Mouse (Mus musculus): ENCODE measurements around the gene Supt6. TPM values are rescaled to one million over a fixed set of nuclear protein-coding genes. Genes with fewer than 3 reads are reported as not detected.
"Not testable (repeated sequence)": the region's sequence is repeated elsewhere in the genome, so short reads cannot be mapped to it uniquely, and the experiment has no call there.

Supt6 gene
- polyA plus RNA-seq (2014; fragmentation: Nextera tagmentation; extraction: Ambion mirVana) = 26.6 and 28.7 TPM in 2 replicates

- Histone ChIP-seq H3K9me3 (ENCODE audit: control insufficient read depth, low read length) (no peaks in the 10 kb centered on the region), H3K36me3 (ENCODE audit: control insufficient read depth, insufficient read depth, low read length) (peaks cover 11% of the 10 kb centered on the region), H3K9ac (ENCODE audit: low read depth, low read length) (peak within 1 kb of the TSS; percentile 96), H3K27ac (replicated peaks; ENCODE audit: low read depth, low read length) (peak within 1 kb of the TSS; percentile 96), H3K27me3 (replicated peaks; ENCODE audit: control insufficient read depth, insufficient read depth, low read length) (no peaks in the 10 kb centered on the region), H3K4me1 (ENCODE audit: control insufficient read depth, insufficient read depth, low read length) (peaks cover 21% of the 10 kb centered on the region), H3K4me3 (ENCODE audit: low read depth, low read length) (peak within 1 kb of the TSS; percentile 85), H3K4me2 (ENCODE audit: low read depth, low read length) (peak within 1 kb of the TSS; percentile 82)
- WGBS = under 1% methylated on average over 42 of the region's 50 CpGs
- DNase-seq (ENCODE audit: low spot score) (peak; percentile 94), ATAC-seq (ENCODE audit: low read depth) (peak; percentile 93)
These were observed at the start of gene Supt6, which contains the start of gene Sdf2 for GRCm38 (mm10) chr11:78245627-78246317. Gene Supt6 (minus strand): TSS chr11:78245987. Gene Sdf2 (plus strand): TSS chr11:78245746.

GRCm38 (mm10) chr11:78294585-78294984 lies 48.8 kb upstream of the Supt6 start:
- 95% methylated on average over 6 of the region's 6 CpGs for WGBS
- H3K27me3 ChIP-seq (replicated peaks; ENCODE audit: control insufficient read depth, insufficient read depth, low read length) = no peaks in the 10 kb centered on the region
- H3K36me3 ChIP-seq (ENCODE audit: control insufficient read depth, insufficient read depth, low read length) = peaks cover 26% of the 10 kb centered on the region; the same call in 1 of the 2 replicates
- H3K9ac ChIP-seq (ENCODE audit: low read depth, low read length) = no peak overlapping the region
- no peaks in the 10 kb centered on the region for H3K9me3 ChIP-seq (ENCODE audit: control insufficient read depth, low read length)
- H3K4me3 ChIP-seq (ENCODE audit: low read depth, low read length) = no peak overlapping the region
- H3K27ac ChIP-seq (replicated peaks; ENCODE audit: low read depth, low read length) = no peak overlapping the region
- no peaks in the 10 kb centered on the region for H3K4me1 ChIP-seq (ENCODE audit: control insufficient read depth, insufficient read depth, low read length)
- no peak overlapping the region for H3K4me2 ChIP-seq (ENCODE audit: low read depth, low read length)
- no peak for ATAC-seq (ENCODE audit: low read depth)
- DNase-seq (ENCODE audit: low spot score) = no peak

DNA sequence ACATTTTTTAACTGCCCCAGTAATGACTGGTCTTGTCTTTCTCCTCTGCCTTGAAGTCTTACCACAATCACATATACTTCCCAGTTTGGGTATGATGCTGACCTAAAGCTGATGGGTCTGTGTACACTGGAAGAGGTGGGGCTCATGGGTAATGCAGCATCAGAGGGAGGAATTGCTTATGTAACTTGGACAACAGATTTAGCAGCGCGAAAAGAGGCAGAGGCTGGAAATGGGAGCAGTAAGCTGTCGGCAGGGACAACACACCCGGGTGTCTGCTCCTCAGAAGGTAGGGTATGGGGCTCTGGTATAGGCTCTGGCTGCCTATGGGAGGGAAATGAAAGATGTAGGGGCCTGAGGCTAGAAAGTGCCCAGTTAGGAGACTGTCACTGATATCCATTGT lies 44.9 kb upstream of the Supt6 start, which contains the start of gene BC030499:
Gene BC030499 (plus strand): TSS at position 188 of the 400 bp plus-strand sequence.
- no peak within 1 kb of the TSS for H3K4me3 ChIP-seq (ENCODE audit: low read depth, low read length)
- H3K27me3 ChIP-seq (replicated peaks; ENCODE audit: control insufficient read depth, insufficient read depth, low read length) = no peaks in the 10 kb centered on the region

DNA sequence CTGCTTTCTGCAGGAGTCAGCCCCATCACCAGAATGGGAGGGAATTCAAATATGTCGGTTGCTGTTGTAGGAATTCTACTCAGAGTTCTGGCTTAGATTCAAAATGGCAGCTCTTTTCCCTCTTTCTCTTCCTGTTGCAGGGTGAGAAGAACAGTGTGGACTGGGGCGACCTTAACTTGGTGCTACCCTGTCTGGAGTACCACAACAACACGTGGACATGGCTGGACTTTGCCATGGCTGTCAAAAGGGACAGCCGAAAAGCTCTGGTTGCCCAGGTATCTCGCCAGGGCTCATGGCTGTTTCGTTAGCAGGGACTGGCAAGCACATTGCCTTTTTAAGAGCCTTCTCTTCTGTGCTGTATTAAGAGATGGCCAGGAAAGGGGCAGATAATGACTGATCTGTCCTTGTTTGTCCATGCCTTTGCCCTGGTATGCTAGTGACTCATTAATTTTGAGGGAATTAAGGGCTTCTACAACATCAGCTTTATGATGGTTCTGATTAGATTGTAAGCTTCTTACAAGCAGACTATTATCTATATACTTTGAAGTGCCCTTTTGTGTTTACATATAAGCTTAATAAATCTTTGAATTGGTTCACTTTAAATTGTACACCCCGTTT lies 43.5 kb upstream of the Supt6 start:
- 97% methylated on average over 7 of the region's 7 CpGs for WGBS
- no peak for DNase-seq (ENCODE audit: low spot score)
- H3K27ac ChIP-seq (replicated peaks; ENCODE audit: low read depth, low read length) = no peak overlapping the region

More for the DNA sequence above, 44.9 kb upstream of the Supt6 start, which contains the start of gene BC030499:
- no peak within 1 kb of the TSS for H3K27ac ChIP-seq (replicated peaks; ENCODE audit: low read depth, low read length)
- WGBS = 91% methylated on average over 4 of the region's 4 CpGs
- H3K4me2 ChIP-seq (ENCODE audit: low read depth, low read length) = no peak within 1 kb of the TSS
- DNase-seq (ENCODE audit: low spot score) (no peak), ATAC-seq (ENCODE audit: low read depth) (no peak)
- H3K9ac ChIP-seq (ENCODE audit: low read depth, low read length) = no peak within 1 kb of the TSS
- no peaks in the 10 kb centered on the region for H3K9me3 ChIP-seq (ENCODE audit: control insufficient read depth, low read length)
- H3K36me3 ChIP-seq (ENCODE audit: control insufficient read depth, insufficient read depth, low read length) = peaks cover 64% of the 10 kb centered on the region
- H3K4me1 ChIP-seq (ENCODE audit: control insufficient read depth, insufficient read depth, low read length) = no peaks in the 10 kb centered on the region

GRCm38 (mm10) chr11:78279586-78279985 lies 33.8 kb upstream of the Supt6 start:
- Histone ChIP-seq H3K27ac (replicated peaks; ENCODE audit: low read depth, low read length) (no peak overlapping the region), H3K4me3 (ENCODE audit: low read depth, low read length) (no peak overlapping the region)
- ATAC-seq (ENCODE audit: low read depth) = no peak

More for the DNA sequence above, 43.5 kb upstream of the Supt6 start:
- no peak overlapping the region for H3K4me2 ChIP-seq (ENCODE audit: low read depth, low read length)
- peaks cover 78% of the 10 kb centered on the region for H3K36me3 ChIP-seq (ENCODE audit: control insufficient read depth, insufficient read depth, low read length)
- no peak overlapping the region for H3K9ac ChIP-seq (ENCODE audit: low read depth, low read length)
- no peaks in the 10 kb centered on the region for H3K9me3 ChIP-seq (ENCODE audit: control insufficient read depth, low read length)
- H3K27me3 ChIP-seq (replicated peaks; ENCODE audit: control insufficient read depth, insufficient read depth, low read length) = no peaks in the 10 kb centered on the region
- no peaks in the 10 kb centered on the region for H3K4me1 ChIP-seq (ENCODE audit: control insufficient read depth, insufficient read depth, low read length)
- no peak for ATAC-seq (ENCODE audit: low read depth)
- H3K4me3 ChIP-seq (ENCODE audit: low read depth, low read length) = no peak overlapping the region

GRCm38 (mm10) chr11:78278853-78279252 lies 33.1 kb upstream of the Supt6 start:
- Histone ChIP-seq H3K4me1 (ENCODE audit: control insufficient read depth, insufficient read depth, low read length) (no peaks in the 10 kb centered on the region), H3K4me2 (ENCODE audit: low read depth, low read length) (no peak overlapping the region), H3K4me3 (ENCODE audit: low read depth, low read length) (no peak overlapping the region), H3K36me3 (ENCODE audit: control insufficient read depth, insufficient read depth, low read length) (peaks cover 98% of the 10 kb centered on the region), H3K9ac (ENCODE audit: low read depth, low read length) (no peak overlapping the region), H3K27me3 (replicated peaks; ENCODE audit: control insufficient read depth, insufficient read depth, low read length) (no peaks in the 10 kb centered on the region), H3K27ac (replicated peaks; ENCODE audit: low read depth, low read length) (no peak overlapping the region), H3K9me3 (ENCODE audit: control insufficient read depth, low read length) (no peaks in the 10 kb centered on the region)
- 91% methylated on average over 7 of the region's 7 CpGs for WGBS
- ATAC-seq (ENCODE audit: low read depth) = no peak
- no peak for DNase-seq (ENCODE audit: low spot score)

More at GRCm38 (mm10) chr11:78279586-78279985, 33.8 kb upstream of the Supt6 start:
- no peak for DNase-seq (ENCODE audit: low spot score)
- H3K27me3 ChIP-seq (replicated peaks; ENCODE audit: control insufficient read depth, insufficient read depth, low read length) = no peaks in the 10 kb centered on the region
- H3K36me3 ChIP-seq (ENCODE audit: control insufficient read depth, insufficient read depth, low read length) = peaks cover 98% of the 10 kb centered on the region
- H3K9ac ChIP-seq (ENCODE audit: low read depth, low read length) = no peak overlapping the region
- WGBS = 86% methylated on average over 4 of the region's 4 CpGs
- H3K9me3 ChIP-seq (ENCODE audit: control insufficient read depth, low read length) = no peaks in the 10 kb centered on the region
- no peak overlapping the region for H3K4me2 ChIP-seq (ENCODE audit: low read depth, low read length)
- no peaks in the 10 kb centered on the region for H3K4me1 ChIP-seq (ENCODE audit: control insufficient read depth, insufficient read depth, low read length)

DNA sequence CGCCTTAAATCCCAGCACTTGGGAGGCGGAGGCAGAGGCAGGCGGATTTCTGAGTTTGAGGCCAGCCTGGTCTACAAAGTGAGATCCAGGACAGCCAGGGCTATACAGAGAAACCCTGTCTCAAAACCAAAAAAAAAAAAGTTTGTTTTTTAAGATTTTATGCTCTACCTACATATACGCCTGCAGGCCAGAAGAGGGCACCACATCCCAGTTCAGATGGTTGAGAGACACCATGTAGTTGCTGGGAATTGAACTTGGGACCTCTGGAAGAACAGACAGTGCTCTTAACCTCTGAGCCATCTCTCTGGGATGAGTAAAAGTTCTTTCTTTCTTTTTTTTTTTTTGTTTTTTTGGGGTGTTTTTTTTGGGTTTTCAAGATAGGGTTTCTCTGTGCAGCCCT lies 30.4 kb upstream of the Supt6 start:
- not testable (repeated sequence) for H3K4me2 ChIP-seq (ENCODE audit: low read depth, low read length); H3K4me1 ChIP-seq (ENCODE audit: control insufficient read depth, insufficient read depth, low read length); ATAC-seq (ENCODE audit: low read depth); H3K9ac ChIP-seq (ENCODE audit: low read depth, low read length); H3K4me3 ChIP-seq (ENCODE audit: low read depth, low read length); DNase-seq (ENCODE audit: low spot score); H3K27me3 ChIP-seq (replicated peaks; ENCODE audit: control insufficient read depth, insufficient read depth, low read length); H3K9me3 ChIP-seq (ENCODE audit: control insufficient read depth, low read length); H3K27ac ChIP-seq (replicated peaks; ENCODE audit: low read depth, low read length)
- 97% methylated on average over 4 of the region's 4 CpGs for WGBS
- peaks cover 98% of the 10 kb centered on the region for H3K36me3 ChIP-seq (ENCODE audit: control insufficient read depth, insufficient read depth, low read length)

GRCm38 (mm10) chr11:78275596-78275995 lies 29.8 kb upstream of the Supt6 start:
- H3K4me3 ChIP-seq (ENCODE audit: low read depth, low read length) = no peak overlapping the region
- H3K4me2 ChIP-seq (ENCODE audit: low read depth, low read length) = no peak overlapping the region
- H3K9ac ChIP-seq (ENCODE audit: low read depth, low read length) = no peak overlapping the region
- ATAC-seq (ENCODE audit: low read depth) (no peak), DNase-seq (ENCODE audit: low spot score) (no peak)
- H3K27me3 ChIP-seq (replicated peaks; ENCODE audit: control insufficient read depth, insufficient read depth, low read length) = no peaks in the 10 kb centered on the region
- no peaks in the 10 kb centered on the region for H3K4me1 ChIP-seq (ENCODE audit: control insufficient read depth, insufficient read depth, low read length)
- peaks cover 98% of the 10 kb centered on the region for H3K36me3 ChIP-seq (ENCODE audit: control insufficient read depth, insufficient read depth, low read length)
- H3K27ac ChIP-seq (replicated peaks; ENCODE audit: low read depth, low read length) = no peak overlapping the region
- no peaks in the 10 kb centered on the region for H3K9me3 ChIP-seq (ENCODE audit: control insufficient read depth, low read length)
- WGBS = 98% methylated on average over 1 of the region's 1 CpGs

Measured in embryonic facial prominence, embryonic 14.5 days (tissue).